Mouse (Mus musculus) MEL (cell line): ENCODE results near the gene Ntn1. TPM values are rescaled to one million over a fixed set of nuclear protein-coding genes. Genes with fewer than 3 reads are reported as not detected.

Source experiments
- DNase-seq: peaks from one replicate; pipeline ENCODE4 v3.0.0; 2011; ENCODE audit warnings: low read depth, low spot score
- H3K27ac ChIP-seq: 2 replicates; pipeline ENCODE4 v1.5.1; 2012; ENCODE audit warnings: low read depth, mild to moderate bottlenecking, control low read depth, low read length, moderate library complexity; ENCODE audit not compliant: control insufficient read depth
- H3K27me3 ChIP-seq, 2 experiments: fragments of 150-350 bp in 1 of 2; sonication (generic) in 1 of 2; 2 replicates each; pipeline ENCODE4 v1.6.1; 2012; ENCODE audit warnings: low read length in 2 of 2, mild to moderate bottlenecking in 2 of 2, improper control_type of control experiment in 1 of 2, moderate library complexity in 1 of 2; ENCODE audit not compliant: insufficient read depth in 2 of 2, control insufficient read depth in 1 of 2
- H3K36me3 ChIP-seq, 2 experiments: 2 replicates each; pipeline ENCODE4 v1.6.1; 2012 to 2014; ENCODE audit warnings: low read length in 2 of 2, improper control_type of control experiment in 1 of 2, inconsistent platforms in 1 of 2, mild to moderate bottlenecking in 1 of 2; ENCODE audit not compliant: insufficient read depth in 2 of 2, control insufficient read depth in 1 of 2
- H3K4me1 ChIP-seq, 2 experiments: fragments of 150-350 bp in 1 of 2; sonication (generic) in 1 of 2; 2 replicates each; pipeline ENCODE4 v1.6.1; 2012; ENCODE audit warnings: low read length in 2 of 2, improper control_type of control experiment in 1 of 2, mild to moderate bottlenecking in 1 of 2; ENCODE audit not compliant: insufficient read depth in 2 of 2, control insufficient read depth in 1 of 2
- H3K4me3 ChIP-seq, 2 experiments: fragments of 150-350 bp in 1 of 2; sonication (generic) in 1 of 2; 2 replicates each; pipeline ENCODE4 v1.5.1; 2012; ENCODE audit warnings: low read depth in 2 of 2, low read length in 2 of 2, mild to moderate bottlenecking in 2 of 2, moderate library complexity in 2 of 2, control low read depth in 1 of 2, improper control_type of control experiment in 1 of 2; ENCODE audit not compliant: control insufficient read depth in 1 of 2, insufficient read depth in 1 of 2
- H3K79me2 ChIP-seq: 2 replicates; pipeline ENCODE4 v1.6.1; 2012; ENCODE audit warnings: mild to moderate bottlenecking, low read length, moderate library complexity; ENCODE audit not compliant: control insufficient read depth, poor library complexity, insufficient read depth
- H3K9ac ChIP-seq: 2 replicates; pipeline ENCODE4 v1.6.1; 2012; ENCODE audit warnings: low read depth, mild to moderate bottlenecking, control low read depth, low read length, moderate library complexity; ENCODE audit not compliant: control insufficient read depth, poor library complexity, severe bottlenecking
- H3K9me3 ChIP-seq: fragments of 150-350 bp; sonication (generic); replicated peaks from 2 replicates; pipeline ENCODE4 v1.6.1; 2012; ENCODE audit warnings: mild to moderate bottlenecking, low read length, improper control_type of control experiment, moderate library complexity; ENCODE audit not compliant: insufficient read depth
- CHD1 ChIP-seq: IDR thresholded peaks from 2 replicates; pipeline ENCODE4 v1.6.1; 2012; ENCODE audit warnings: low read depth, mild to moderate bottlenecking, inconsistent platforms, low read length, improper control_type of control experiment
- CHD2 ChIP-seq: IDR thresholded peaks from 2 replicates; pipeline ENCODE4 v1.6.1; 2011; ENCODE audit warnings: low read length, improper control_type of control experiment
- CTCF ChIP-seq, 3 experiments: IDR thresholded peaks in 2 of 3; conservative IDR thresholded peaks in 1 of 3; 2 replicates each; pipeline ENCODE4 v1.5.1; 2011 to 2012; ENCODE audit warnings: low read length in 3 of 3, low read depth in 2 of 3, mild to moderate bottlenecking in 2 of 3, improper control_type of control experiment in 1 of 3, inconsistent platforms in 1 of 3, mixed read lengths in 1 of 3, moderate library complexity in 1 of 3; ENCODE audit not compliant: control insufficient read depth in 1 of 3, insufficient read depth in 1 of 3, poor library complexity in 1 of 3, severe bottlenecking in 1 of 3
- EP300 ChIP-seq, 2 experiments: IDR thresholded peaks; 2 replicates each; pipeline ENCODE4 v1.6.1; 2011; ENCODE audit warnings: improper control_type of control experiment in 2 of 2, low read length in 2 of 2, low read depth in 1 of 2, mild to moderate bottlenecking in 1 of 2
- ETS1 ChIP-seq: IDR thresholded peaks from 2 replicates; pipeline ENCODE4 v1.6.1; 2012; ENCODE audit warnings: low read depth, mild to moderate bottlenecking, inconsistent platforms, low read length, improper control_type of control experiment, moderate library complexity
- GABPA ChIP-seq: IDR thresholded peaks from 2 replicates; pipeline ENCODE4 v1.6.1; 2012; ENCODE audit warnings: low read depth, mild to moderate bottlenecking, inconsistent platforms, low read length, improper control_type of control experiment, moderate library complexity
- HCFC1 ChIP-seq: IDR thresholded peaks from 2 replicates; pipeline ENCODE4 v1.6.1; 2012; ENCODE audit warnings: low read depth, mild to moderate bottlenecking, inconsistent platforms, low read length, improper control_type of control experiment, moderate library complexity
- JUND ChIP-seq: IDR thresholded peaks from 2 replicates; pipeline ENCODE4 v1.6.1; 2011; ENCODE audit warnings: low read depth, mild to moderate bottlenecking, improper control_type of control experiment, low read length
- MAFK ChIP-seq: IDR thresholded peaks from 2 replicates; pipeline ENCODE4 v1.6.1; 2011; ENCODE audit warnings: low read depth, mild to moderate bottlenecking, low read length, improper control_type of control experiment, borderline replicate concordance
- MAZ ChIP-seq: IDR thresholded peaks from 2 replicates; pipeline ENCODE4 v1.6.1; 2012; ENCODE audit warnings: low read depth, mild to moderate bottlenecking, inconsistent platforms, low read length, improper control_type of control experiment
- NRF1 ChIP-seq: IDR thresholded peaks from 2 replicates; pipeline ENCODE4 v1.6.1; 2014; ENCODE audit warnings: low read depth, mild to moderate bottlenecking, inconsistent platforms, low read length, improper control_type of control experiment, moderate library complexity; ENCODE audit not compliant: poor library complexity, insufficient read depth, severe bottlenecking
- POLR2AphosphoS2 ChIP-seq: IDR thresholded peaks from 2 replicates; pipeline ENCODE4 v1.6.1; 2011; ENCODE audit warnings: low read length, improper control_type of control experiment
- POLR2AphosphoS5 ChIP-seq: IDR thresholded peaks from 2 replicates; pipeline ENCODE4 v1.6.1; 2012; ENCODE audit warnings: low read depth, borderline replicate concordance, mild to moderate bottlenecking, inconsistent platforms, low read length, moderate library complexity, mixed read lengths
- RAD21 ChIP-seq: IDR thresholded peaks from 2 replicates; pipeline ENCODE4 v1.6.1; 2011; ENCODE audit warnings: mild to moderate bottlenecking, low read depth, low read length, improper control_type of control experiment
- RCOR1 ChIP-seq: IDR thresholded peaks from 2 replicates; pipeline ENCODE4 v1.6.1; 2012; ENCODE audit warnings: low read depth, mild to moderate bottlenecking, inconsistent platforms, low read length, improper control_type of control experiment
- SIN3A ChIP-seq: IDR thresholded peaks from 2 replicates; pipeline ENCODE4 v1.6.1; 2012; ENCODE audit warnings: low read length, improper control_type of control experiment, inconsistent platforms
- TAL1 ChIP-seq: IDR thresholded peaks from 2 replicates; pipeline ENCODE4 v1.6.1; 2012; ENCODE audit warnings: mild to moderate bottlenecking, inconsistent platforms, low read length, moderate library complexity, mixed read lengths
- TBP ChIP-seq: IDR thresholded peaks from 2 replicates; pipeline ENCODE4 v1.8.0; 2011; ENCODE audit warnings: low read depth, low read length, improper control_type of control experiment
- TCF12 ChIP-seq: IDR thresholded peaks from 2 replicates; pipeline ENCODE4 v1.6.1; 2014; ENCODE audit warnings: low read depth, mild to moderate bottlenecking, inconsistent platforms, low read length, improper control_type of control experiment, moderate library complexity
- USF1 ChIP-seq: IDR thresholded peaks from 2 replicates; pipeline ENCODE4 v1.6.1; 2014; ENCODE audit warnings: low read depth, mild to moderate bottlenecking, inconsistent platforms, low read length, improper control_type of control experiment, moderate library complexity
- ZC3H11A ChIP-seq: IDR thresholded peaks from 2 replicates; pipeline ENCODE4 v1.6.1; 2012; ENCODE audit warnings: low read depth, mild to moderate bottlenecking, inconsistent platforms, low read length, improper control_type of control experiment
- ZNF384 ChIP-seq: IDR thresholded peaks from 2 replicates; pipeline ENCODE4 v1.6.1; 2012; ENCODE audit warnings: low read depth, mild to moderate bottlenecking, inconsistent platforms, low read length, improper control_type of control experiment
- polyA plus RNA-seq, 2 experiments: library from polyadenylated mRNA; stranded (reverse) in 1 of 2; unstranded in 1 of 2; fragments of >175 nt in 1 of 2; fragments of >200 nt in 1 of 2; gene quantifications; 2 replicates each; pipeline versions ENCODE4 v1.2.1 to v1.2.4; 2012; ENCODE audit warnings: low replicate concordance in 2 of 2, low read depth in 1 of 2; ENCODE audit not compliant: insufficient read length in 2 of 2, insufficient read depth in 1 of 2, missing spikeins in 1 of 2
- total RNA-seq: library from RNA; depleted of rRNA; stranded (reverse); fragments of 300-350 nt; gene quantifications from 2 replicates; pipeline ENCODE4 v1.2.3, GENCODE M21; 2012

The Ntn1 gene
- total and polyA plus RNA-seq, 3 experiments, result not detected

DNA sequence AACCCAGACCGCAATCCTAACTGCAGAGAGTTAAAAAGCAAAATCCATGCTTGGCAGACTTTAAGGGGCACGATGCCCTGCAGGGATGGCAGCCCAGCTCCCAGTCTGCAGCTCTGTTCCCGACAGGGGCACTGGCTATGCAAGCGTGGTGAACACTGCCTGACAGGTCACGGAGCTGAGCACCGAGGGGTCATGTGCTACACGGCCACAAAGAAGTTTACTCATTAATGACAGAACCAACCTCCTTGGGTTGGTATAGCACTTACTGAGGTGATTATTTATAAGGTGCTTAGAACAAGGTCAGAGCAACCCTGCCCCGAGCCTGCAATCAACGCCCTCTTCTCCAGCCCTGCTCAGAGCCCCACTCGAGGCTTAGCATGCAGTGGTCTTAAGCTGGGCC is 27.5 kb downstream of the Ntn1 start:
- H3K36me3 ChIP-seq, result no peaks in the 10 kb centered on the region

DNA sequence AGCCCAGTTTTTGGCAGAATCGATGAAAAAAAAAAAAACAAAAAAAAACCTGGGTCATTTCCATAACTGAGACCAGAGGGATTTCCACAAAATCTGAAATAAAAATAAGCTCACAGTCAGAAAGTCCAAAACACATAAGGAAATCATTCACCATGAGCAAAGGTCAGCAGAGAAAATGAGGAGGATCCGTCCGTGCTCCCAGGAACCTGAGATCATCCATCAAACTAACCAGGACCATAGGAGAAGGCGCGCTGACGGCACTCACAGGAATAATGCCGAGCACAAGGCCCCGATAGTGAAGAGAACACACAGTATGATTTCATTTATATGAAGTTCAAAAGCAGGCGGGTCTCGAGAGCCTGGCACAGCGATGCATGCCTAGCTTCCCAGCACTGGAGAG is 29.0 kb downstream of the Ntn1 start:
- H3K9me3 ChIP-seq, result no peaks in the 10 kb centered on the region
- H3K79me2 ChIP-seq, result no peaks in the 10 kb centered on the region
- no peaks in the 10 kb centered on the region for H3K4me1 ChIP-seq
- no peak overlapping the region for H3K4me3 ChIP-seq
- H3K36me3 ChIP-seq, result no peaks in the 10 kb centered on the region
- no peaks in the 10 kb centered on the region for H3K27me3 ChIP-seq
- H3K27ac ChIP-seq, result no peak overlapping the region
- DNase-seq, result no peak
- no peak for TF ChIP-seq ZNF384
- TF ChIP-seq POLR2AphosphoS5, result no peak
- no peak for TF ChIP-seq SIN3A
- no peak for TF ChIP-seq RAD21
- no peak for TF ChIP-seq USF1
- TF ChIP-seq JUND, result no peak
- no peak for TF ChIP-seq CHD1
- no peak for TF ChIP-seq POLR2AphosphoS2
- TF ChIP-seq NRF1, result no peak
- no peak for TF ChIP-seq TCF12
- TF ChIP-seq MAZ, result no peak
- no peak for TF ChIP-seq MAFK
- TF ChIP-seq ZC3H11A, result no peak
- TF ChIP-seq GABPA, result no peak
- TF ChIP-seq CTCF (IDR thresholded peaks at IDR 0.05 in 2 of 3, conservative IDR thresholded peaks at IDR 0.05 in 1 of 3; ENCODE audit: control insufficient read depth in 1 of 3, insufficient read depth in 1 of 3, low read depth in 2 of 3, low read length in 3 of 3, poor library complexity in 1 of 3, severe bottlenecking in 1 of 3), result no peak
- no peak for TF ChIP-seq TAL1
- TF ChIP-seq EP300 (IDR thresholded peaks at IDR 0.05; ENCODE audit: low read depth in 1 of 2, low read length in 2 of 2), result no peak
- no peak for TF ChIP-seq CHD2
- no peak for TF ChIP-seq ETS1
- no peak overlapping the region for H3K9ac ChIP-seq

More for the DNA sequence above, 27.5 kb downstream of the Ntn1 start:
- DNase-seq, result no peak
- Histone ChIP-seq H3K4me1 (no peaks in the 10 kb centered on the region), H3K27me3 (no peaks in the 10 kb centered on the region), H3K9ac (no peak overlapping the region), H3K4me3 (no peak overlapping the region), H3K9me3 (no peaks in the 10 kb centered on the region), H3K79me2 (no peaks in the 10 kb centered on the region), H3K27ac (no peak overlapping the region)
- TF ChIP-seq NRF1 (no peak), RCOR1 (no peak), MAFK (no peak), HCFC1 (no peak), TBP (no peak)
